Mouse (Mus musculus): ENCODE data around the gene Rhbdd1. TPM values are rescaled to one million over a fixed set of nuclear protein-coding genes. Genes with fewer than 3 reads are reported as not detected.

Gene Rhbdd1
- polyA plus RNA-seq, 2 experiments = 7.0 to 8.7 TPM

DNA sequence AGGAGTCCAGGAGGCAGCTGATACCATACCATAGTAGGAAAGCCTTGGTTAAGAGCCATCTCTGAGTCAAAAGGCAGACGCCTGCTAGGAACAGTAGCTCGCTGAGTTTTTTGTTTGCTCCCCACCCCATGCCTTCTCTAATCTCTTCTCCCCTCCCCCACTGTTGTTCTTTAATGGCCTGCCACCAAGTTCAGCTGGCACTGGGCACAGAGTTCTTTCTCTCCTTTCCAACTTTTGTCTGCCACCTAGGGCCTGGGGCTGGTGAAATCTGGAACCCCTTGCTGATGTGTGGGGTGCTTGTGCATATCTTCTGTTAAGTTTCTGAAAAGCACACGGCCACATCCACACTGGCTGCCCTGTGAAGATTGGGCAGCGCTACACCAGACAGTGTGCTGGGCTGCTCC, 69.6 kb downstream of the Rhbdd1 start:
- no peak for DNase-seq (ENCODE audit: low spot score)
- Histone ChIP-seq H3K4me1 (ENCODE audit: control insufficient read depth, insufficient read depth, low read length) (no peaks in the 10 kb centered on the region), H3K4me3 (replicated peaks; ENCODE audit: low read length) (no peak overlapping the region), H3K36me3 (ENCODE audit: control insufficient read depth, insufficient read depth, low read length) (no peaks in the 10 kb centered on the region), H3K27me3 (ENCODE audit: control insufficient read depth, insufficient read depth, low read length) (no peaks in the 10 kb centered on the region), H3K9ac (ENCODE audit: low read depth, low read length, severe bottlenecking) (no peak overlapping the region), H3K27ac (replicated peaks; ENCODE audit: low read depth, low read length) (no peak overlapping the region), H3K4me2 (replicated peaks; ENCODE audit: low read depth, low read length, severe bottlenecking) (no peak overlapping the region), H3K9me3 (ENCODE audit: control insufficient read depth, low read length) (no peaks in the 10 kb centered on the region)
- TF ChIP-seq POLR2A (IDR thresholded peaks at IDR 0.05; ENCODE audit: borderline replicate concordance, extremely low read depth, insufficient read depth, insufficient read length) = no peak
- 42% methylated on average over 4 of the region's 4 CpGs for WGBS
- no peak for ATAC-seq (ENCODE audit: low FRiP score, low read depth)

DNA sequence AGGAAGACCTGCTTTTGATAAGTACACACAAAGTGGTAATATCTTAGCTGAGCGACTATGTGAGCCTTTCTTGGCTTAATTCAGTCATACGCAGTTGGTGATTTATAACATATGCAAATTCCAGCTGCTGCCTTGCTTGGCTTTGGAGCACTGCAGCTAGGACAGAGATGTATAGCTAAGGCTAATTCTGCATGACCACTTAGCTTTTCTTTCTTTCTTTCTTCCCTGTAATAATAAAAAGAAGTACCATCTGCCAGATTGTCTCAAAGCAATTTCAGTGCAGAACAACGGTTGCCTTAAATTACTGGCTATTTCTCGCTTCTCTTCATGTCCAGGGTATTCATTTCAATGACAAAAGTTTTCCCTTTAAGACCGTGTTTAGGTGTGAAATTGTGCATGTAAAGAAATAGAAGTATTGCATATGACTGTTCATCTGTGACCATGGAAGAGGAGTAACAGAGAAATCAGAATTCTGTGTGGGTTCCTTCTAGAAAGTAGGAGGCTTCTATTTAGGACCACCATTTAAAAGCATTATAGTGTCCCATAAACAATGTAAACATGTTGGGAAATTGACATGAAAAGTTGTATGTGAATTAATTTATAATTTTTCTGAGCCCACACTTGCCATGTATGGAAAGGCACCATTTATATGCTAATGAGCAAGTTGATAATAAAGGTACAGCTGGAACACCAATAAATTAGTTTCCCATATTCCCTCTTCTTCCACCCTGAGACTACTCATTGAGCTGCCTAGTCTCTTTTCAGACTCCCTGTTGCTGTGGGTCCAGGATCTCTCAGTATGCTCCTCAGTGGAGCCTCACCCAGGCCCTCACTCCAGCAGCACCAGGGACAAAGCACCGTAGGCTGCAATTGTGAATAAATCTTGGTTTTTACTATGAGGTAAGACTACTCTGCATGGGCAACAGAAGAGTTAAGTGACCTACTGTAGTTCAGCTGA, 70.8 kb downstream of the Rhbdd1 start:
- ATAC-seq (ENCODE audit: low FRiP score, low read depth) = no peak
- 72% methylated on average over 6 of the region's 6 CpGs for WGBS
- no peak for TF ChIP-seq POLR2A (IDR thresholded peaks at IDR 0.05; ENCODE audit: borderline replicate concordance, extremely low read depth, insufficient read depth, insufficient read length)
- H3K36me3 ChIP-seq (ENCODE audit: control insufficient read depth, insufficient read depth, low read length) = no peaks in the 10 kb centered on the region
- H3K9me3 ChIP-seq (ENCODE audit: control insufficient read depth, low read length) = no peaks in the 10 kb centered on the region
- no peak overlapping the region for H3K9ac ChIP-seq (ENCODE audit: low read depth, low read length, severe bottlenecking)
- H3K4me1 ChIP-seq (ENCODE audit: control insufficient read depth, insufficient read depth, low read length) = no peaks in the 10 kb centered on the region
- H3K4me2 ChIP-seq (replicated peaks; ENCODE audit: low read depth, low read length, severe bottlenecking) = no peak overlapping the region
- H3K27me3 ChIP-seq (ENCODE audit: control insufficient read depth, insufficient read depth, low read length) = no peaks in the 10 kb centered on the region
- H3K27ac ChIP-seq (replicated peaks; ENCODE audit: low read depth, low read length) = no peak overlapping the region
- no peak for DNase-seq (ENCODE audit: low spot score)
- H3K4me3 ChIP-seq (replicated peaks; ENCODE audit: low read length) = no peak overlapping the region

DNA sequence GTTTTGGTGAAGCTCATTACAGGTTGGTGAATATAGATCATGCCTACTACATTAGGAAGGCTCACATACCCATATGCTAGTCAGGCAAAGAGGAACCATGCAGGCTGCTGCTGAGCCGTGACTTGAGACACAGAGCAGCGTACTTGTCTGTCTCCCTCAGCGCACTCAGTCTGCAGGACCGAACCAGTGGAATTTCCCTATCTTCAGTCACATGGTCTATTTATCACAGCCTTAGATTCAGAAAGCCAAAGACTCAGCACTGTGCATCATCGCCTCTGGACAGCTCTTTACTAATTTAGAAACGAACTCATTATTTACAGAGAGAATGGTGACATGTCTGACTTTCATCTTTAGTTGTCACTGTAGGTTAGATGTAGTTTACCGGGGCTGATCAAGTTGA, 73.1 kb downstream of the Rhbdd1 start:
- WGBS = 82% methylated on average over 7 of the region's 7 CpGs
- Histone ChIP-seq H3K36me3 (ENCODE audit: control insufficient read depth, insufficient read depth, low read length) (no peaks in the 10 kb centered on the region), H3K27me3 (ENCODE audit: control insufficient read depth, insufficient read depth, low read length) (no peaks in the 10 kb centered on the region), H3K27ac (replicated peaks; ENCODE audit: low read depth, low read length) (no peak overlapping the region), H3K4me3 (replicated peaks; ENCODE audit: low read length) (no peak overlapping the region), H3K4me1 (ENCODE audit: control insufficient read depth, insufficient read depth, low read length) (no peaks in the 10 kb centered on the region), H3K9ac (ENCODE audit: low read depth, low read length, severe bottlenecking) (no peak overlapping the region), H3K9me3 (ENCODE audit: control insufficient read depth, low read length) (no peaks in the 10 kb centered on the region), H3K4me2 (replicated peaks; ENCODE audit: low read depth, low read length, severe bottlenecking) (no peak overlapping the region)
- DNase-seq (ENCODE audit: low spot score) = no peak
- no peak for TF ChIP-seq POLR2A (IDR thresholded peaks at IDR 0.05; ENCODE audit: borderline replicate concordance, extremely low read depth, insufficient read depth, insufficient read length)
- ATAC-seq (ENCODE audit: low FRiP score, low read depth) = no peak

DNA sequence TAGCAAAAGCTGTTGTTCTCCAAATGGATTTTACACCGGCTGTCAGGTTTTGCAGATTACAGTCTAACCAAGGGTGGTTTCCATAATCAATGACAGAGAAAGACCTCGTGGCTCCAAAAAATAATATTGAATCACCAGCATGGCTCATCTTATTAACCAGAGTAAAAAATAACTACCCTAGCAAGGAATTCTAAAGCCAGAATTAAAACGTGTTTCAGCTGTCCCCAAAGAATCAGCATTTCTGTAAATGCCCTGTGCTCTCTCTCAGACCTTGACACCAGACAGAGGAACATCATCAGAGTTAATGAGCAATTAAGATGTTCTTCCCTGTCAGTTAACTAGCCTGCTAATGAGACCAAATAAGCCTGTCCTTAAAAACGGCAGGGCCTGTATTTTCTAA, 79.1 kb downstream of the Rhbdd1 start:
- TF ChIP-seq POLR2A (IDR thresholded peaks at IDR 0.05; ENCODE audit: borderline replicate concordance, extremely low read depth, insufficient read depth, insufficient read length) = no peak
- Histone ChIP-seq H3K27ac (replicated peaks; ENCODE audit: low read depth, low read length) (no peak overlapping the region), H3K4me1 (ENCODE audit: control insufficient read depth, insufficient read depth, low read length) (no peaks in the 10 kb centered on the region), H3K9me3 (ENCODE audit: control insufficient read depth, low read length) (no peaks in the 10 kb centered on the region), H3K4me3 (replicated peaks; ENCODE audit: low read length) (no peak overlapping the region), H3K36me3 (ENCODE audit: control insufficient read depth, insufficient read depth, low read length) (no peaks in the 10 kb centered on the region), H3K4me2 (replicated peaks; ENCODE audit: low read depth, low read length, severe bottlenecking) (no peak overlapping the region), H3K9ac (ENCODE audit: low read depth, low read length, severe bottlenecking) (no peak overlapping the region), H3K27me3 (ENCODE audit: control insufficient read depth, insufficient read depth, low read length) (no peaks in the 10 kb centered on the region)
- no peak for ATAC-seq (ENCODE audit: low FRiP score, low read depth)
- WGBS = 57% methylated on average over 4 of the region's 4 CpGs
- no peak for DNase-seq (ENCODE audit: low spot score)

DNA sequence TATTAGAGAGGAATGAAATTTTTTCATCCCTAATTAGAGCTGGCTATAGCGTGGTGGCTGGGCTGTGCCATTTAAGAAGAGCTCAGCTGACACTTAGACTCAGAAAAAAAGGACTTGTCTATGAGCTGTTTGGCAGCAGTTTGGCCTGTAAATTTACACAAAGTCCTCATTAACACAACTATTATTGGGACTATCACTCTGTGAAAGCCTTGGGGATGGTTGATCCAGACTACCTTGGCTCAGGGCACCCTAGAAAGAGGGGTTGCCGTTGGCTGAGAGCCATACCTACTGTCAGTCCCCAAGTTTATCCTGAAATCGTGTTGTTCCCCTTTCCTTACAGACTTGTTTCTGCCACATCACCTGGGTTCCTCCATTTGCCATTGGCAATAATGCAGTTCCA, 91.5 kb downstream of the Rhbdd1 start:
- TF ChIP-seq POLR2A (IDR thresholded peaks at IDR 0.05; ENCODE audit: borderline replicate concordance, extremely low read depth, insufficient read depth, insufficient read length) = no peak
- Histone ChIP-seq H3K9ac (ENCODE audit: low read depth, low read length, severe bottlenecking) (no peak overlapping the region), H3K4me2 (replicated peaks; ENCODE audit: low read depth, low read length, severe bottlenecking) (no peak overlapping the region), H3K9me3 (ENCODE audit: control insufficient read depth, low read length) (no peaks in the 10 kb centered on the region), H3K27me3 (ENCODE audit: control insufficient read depth, insufficient read depth, low read length) (no peaks in the 10 kb centered on the region), H3K4me3 (replicated peaks; ENCODE audit: low read length) (no peak overlapping the region), H3K4me1 (ENCODE audit: control insufficient read depth, insufficient read depth, low read length) (peaks cover 13% of the 10 kb centered on the region; the same call in 1 of the 2 replicates), H3K27ac (replicated peaks; ENCODE audit: low read depth, low read length) (no peak overlapping the region), H3K36me3 (ENCODE audit: control insufficient read depth, insufficient read depth, low read length) (no peaks in the 10 kb centered on the region)
- WGBS = 58% methylated on average over 3 of the region's 3 CpGs
- no peak for ATAC-seq (ENCODE audit: low FRiP score, low read depth)
- DNase-seq (ENCODE audit: low spot score) = no peak

All from limb, embryonic 14.5 days (tissue).